Mouse (Mus musculus) layer of hippocampus, postnatal 10 days (tissue): Measurements from ENCODE around the gene Lrp6. TPM values are rescaled to one million over a fixed set of nuclear protein-coding genes. Genes with fewer than 3 reads are reported as not detected.

Experiments used
- DNase-seq, 2 experiments: peaks; one replicate each; pipeline ENCODE4 v3.0.0; 2021; ENCODE audit warnings: low spot score in 2 of 2
- long read RNA-seq: library from polyadenylated mRNA; stranded (forward); transcript quantifications from one replicate; pipeline ENCODE4 v2.0.0, GENCODE M21; 2023
- total RNA-seq, 2 experiments: library from RNA; stranded (reverse); gene quantifications; 2 replicates each; pipeline ENCODE4 v1.2.3; 2021

Lrp6 gene
- 10 to 100 TPM; 52.8 to 58.7 TPM for total RNA-seq
- long read RNA-seq, full-length matches to known transcripts, result 2 of 9 reads
- long read RNA-seq, partial matches to known transcripts, result 5 of 9 reads
- long read RNA-seq, other reads (novel, unspliced or antisense), result 2 of 9 reads

DNA sequence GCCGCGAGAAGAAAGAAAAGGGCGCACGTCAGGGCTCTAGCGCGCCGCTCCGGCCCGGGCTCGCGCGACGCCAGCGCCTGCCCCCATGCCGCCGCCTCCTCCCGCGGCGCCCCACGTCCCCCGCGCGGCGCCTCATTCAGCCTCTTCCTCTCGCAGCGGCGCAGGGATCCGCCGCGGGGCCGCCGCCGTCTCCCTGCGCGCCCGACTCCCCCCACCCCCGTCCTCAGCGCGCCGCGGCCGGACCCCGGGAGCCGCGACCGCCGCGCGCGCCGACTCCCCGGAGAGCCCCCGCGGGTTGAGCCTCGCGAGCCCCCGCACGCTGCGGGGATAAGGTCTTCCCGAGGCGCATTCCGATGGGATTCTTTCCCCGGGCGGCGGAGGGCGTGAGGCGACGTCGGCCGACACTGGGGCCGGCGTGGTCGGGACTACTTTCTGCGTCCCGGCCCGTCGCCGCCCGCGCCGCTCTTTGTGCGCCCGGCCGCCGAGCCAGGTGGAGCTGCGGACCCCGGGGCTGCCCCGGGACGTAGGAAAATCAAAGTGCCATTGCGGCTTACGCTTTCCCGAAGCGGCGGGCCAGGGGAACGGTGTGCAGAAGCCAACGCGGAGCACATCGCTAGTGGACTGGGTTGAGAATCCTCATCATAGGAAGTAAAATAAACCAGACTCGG lies at the start of gene Lrp6:
Gene Lrp6 (minus strand): TSS at position 148 of the 668 bp plus-strand sequence.
- DNase-seq, result peak; percentile 82 to 88

DNA sequence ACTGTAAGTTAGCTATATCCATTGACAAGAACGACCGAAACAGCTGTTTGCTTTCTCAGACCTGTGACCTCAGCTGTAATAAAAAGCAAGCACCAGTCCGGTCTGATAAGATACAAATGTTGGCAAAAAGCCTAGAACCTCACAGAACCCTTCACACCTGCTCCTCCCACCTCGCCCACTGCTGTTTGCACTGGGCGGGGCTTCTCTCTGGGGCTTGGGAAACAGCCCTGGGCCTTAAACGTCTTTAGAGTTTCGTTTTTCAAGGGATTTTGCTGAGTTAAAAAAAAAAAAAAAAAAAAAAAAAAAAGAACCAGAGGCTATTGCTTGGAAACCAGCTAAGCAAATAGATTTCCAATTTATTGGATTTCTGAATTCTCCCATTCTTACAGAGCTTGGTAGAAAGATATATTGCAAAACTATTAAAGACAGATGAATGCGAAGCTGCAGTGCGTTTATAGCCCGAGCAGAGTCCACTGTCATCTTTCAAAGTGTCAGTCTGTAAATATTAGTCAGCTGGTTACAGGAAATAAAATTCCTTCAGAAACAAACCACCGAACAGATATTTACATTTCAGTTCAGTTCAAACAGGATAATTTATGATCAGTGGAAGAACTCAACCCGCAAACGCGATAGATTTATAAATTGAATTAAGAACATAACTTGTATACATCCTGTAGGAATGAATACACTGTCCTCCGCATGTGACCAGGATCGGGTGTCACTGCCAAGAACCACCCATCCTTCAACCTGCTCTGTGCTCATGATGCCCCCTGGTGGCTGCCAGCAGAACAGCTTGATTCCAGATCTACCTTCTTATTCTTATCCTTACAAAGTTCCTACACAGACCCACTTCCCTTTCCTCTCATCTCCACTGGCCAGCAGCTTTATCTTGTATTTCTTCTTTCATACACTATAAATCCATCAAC lies 48.2 kb upstream of the Lrp6 start:
- DNase-seq, result peak; percentile 89 to 91

DNA sequence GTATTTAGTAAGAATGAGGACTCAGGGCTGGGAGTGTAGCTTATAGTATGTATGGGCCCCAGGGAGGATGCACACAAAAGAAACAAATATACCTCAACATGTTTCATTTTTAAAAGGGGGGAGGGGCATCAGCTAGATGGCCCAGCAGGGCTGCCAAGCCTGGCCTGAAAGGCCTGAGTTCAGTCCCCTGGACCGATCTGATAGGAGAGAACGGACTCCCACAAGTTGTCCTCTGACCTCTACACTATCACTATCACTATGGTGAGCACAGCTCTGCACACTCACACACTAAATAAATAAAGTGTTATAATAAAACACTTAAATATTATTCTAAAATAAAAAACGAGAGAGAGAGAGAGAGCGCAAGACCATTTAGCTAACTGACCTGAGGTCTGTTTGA lies 47.6 kb upstream of the Lrp6 start:
- no peak for DNase-seq

DNA sequence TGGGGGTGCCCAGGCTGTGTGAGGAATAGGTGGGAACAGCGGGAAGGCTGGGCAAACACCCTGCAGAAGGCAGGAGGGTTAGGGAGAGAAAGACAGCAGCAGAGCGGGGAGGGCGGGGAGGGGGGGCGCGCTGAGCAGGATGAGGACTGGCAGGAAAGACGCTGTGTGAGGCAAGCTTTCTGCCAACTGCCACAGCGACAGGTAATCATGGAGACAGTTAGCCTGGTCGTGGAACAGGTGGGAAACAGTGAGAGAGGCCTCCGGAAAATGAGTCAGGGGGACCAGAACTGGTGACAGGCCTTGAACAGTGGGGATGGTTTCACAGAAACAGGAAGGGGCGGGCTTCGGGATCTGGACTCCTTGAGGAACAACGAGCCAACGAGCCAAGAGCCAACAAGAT lies 45.1 kb upstream of the Lrp6 start:
- DNase-seq, result no peak

DNA sequence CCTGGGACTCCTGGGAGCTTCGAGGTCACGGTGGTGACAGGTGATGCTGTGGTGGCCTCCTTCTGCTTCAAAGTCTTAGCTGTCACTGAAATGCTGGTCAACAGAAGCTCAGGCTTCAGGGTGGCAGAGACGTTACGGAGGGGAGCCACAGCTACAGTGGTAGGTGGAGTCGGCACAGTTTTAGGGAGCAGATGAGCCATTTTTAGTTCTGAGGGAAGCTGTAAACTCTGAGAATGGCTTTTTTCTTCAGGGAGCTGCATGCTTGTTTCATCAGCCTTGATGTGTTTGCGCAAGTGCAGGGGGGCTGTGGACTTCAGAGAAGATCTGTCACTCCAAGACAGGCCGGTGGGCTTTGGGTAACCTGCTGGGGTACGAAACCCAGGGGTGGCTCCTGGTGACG lies 43.6 kb upstream of the Lrp6 start:
- no peak for DNase-seq

DNA sequence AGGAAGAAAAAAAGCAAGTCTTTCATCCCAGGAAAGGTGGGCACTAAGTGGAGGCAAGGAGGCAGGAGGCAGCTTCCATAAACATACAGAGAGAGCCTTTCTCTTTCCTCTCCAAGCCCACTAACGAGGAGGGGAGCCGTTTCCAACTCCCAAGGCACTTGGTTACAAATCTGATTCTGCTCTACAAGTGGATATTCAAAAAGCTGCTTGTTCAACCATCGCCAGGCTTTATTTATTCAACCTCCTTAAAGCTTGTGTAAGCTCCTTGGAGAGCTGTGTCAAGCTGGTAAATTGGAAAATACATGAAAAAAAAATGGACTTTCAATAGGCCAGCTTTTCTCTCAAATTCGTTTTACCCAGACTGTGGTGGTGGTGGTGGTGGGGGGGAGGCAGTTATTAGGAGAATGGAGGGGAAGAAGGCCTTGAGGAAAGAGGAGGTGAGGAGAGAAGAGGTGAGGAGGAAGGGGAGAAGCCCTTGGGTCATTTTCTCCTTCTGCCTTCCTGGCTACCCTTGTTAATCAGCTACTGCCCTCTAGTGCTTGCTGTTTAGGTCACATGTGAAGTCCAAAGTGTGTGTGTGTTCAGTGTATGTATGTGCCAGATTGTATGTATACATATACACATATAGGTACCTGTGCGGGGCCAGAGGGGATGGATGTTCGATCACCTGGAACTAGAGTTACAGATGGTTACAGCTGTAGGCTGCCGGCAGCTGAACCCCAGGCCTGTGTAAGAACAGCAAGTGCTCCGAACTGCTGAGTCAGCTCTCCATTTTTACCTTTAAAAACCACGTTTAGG lies 40.4 kb upstream of the Lrp6 start:
- DNase-seq, result peak in 1 of 2 experiments; percentile 34

DNA sequence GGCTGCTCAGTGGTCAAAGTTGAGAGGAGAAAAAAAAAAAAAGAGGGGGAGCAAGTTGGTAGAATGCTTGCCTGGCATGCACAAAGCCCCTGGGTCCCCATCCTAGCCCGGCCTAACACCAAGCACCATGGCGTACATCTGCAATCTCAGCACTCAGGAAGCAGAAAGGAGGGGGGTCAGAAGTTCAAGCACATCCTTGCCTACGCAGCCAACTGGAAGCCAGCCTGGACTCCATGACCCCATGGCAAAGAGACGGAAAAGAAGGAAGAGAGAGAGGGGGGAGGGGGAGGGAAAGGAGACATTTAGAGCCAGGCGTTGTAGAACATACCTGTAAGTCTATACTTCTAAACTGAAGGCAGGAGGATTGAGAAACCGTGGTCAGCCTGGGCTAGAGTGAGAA lies 39.8 kb upstream of the Lrp6 start:
- DNase-seq, result no peak

DNA sequence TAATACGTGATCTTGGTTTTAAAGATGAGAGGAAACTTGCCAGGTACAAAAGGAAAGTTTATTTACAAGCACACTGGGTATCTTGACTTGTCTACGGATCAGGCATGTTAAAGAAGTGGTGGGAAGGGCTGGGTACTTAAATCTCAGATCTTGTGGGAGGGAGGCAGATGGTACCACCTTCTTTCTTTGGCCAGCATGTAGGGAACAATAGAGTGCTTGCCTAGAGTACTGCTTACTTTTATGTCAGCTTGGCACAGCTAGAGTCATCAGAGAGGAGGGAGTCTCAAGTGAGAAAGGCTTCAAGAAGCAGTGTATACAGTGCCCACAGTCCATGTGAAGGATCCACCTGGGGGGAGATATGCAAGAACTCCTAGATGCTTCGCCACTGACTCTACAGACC lies 38.4 kb upstream of the Lrp6 start:
- no peak for DNase-seq

DNA sequence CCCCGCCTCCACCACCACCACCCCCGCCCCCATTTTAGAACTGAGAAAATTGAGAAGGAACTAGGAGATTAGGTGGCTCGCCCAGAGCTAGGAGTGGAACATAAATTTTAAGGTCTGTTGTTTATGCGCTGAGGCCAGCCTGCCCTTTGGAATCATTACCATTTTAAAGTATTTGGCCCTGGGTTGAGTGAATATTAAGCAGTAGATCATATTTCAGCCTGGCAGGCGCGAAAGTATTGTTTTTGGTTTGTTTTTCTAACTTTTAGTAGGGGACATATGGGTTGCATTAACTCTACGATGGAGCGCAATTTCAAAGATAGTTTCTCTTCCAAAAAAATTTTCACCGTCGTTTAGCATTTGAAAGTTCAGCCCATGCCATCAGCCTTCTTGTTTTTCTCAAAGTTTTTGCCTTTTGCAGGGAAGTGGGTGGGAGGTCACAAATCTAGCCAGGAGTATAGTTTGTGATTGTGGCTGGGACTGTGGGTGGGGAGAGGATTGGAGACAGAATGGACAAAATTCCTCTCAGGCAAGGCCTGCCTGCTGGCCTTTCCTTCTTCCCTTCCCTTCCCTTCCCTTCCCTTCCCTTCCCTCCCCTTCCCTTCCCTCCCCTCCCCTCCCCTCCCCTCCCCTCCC lies 35.7 kb upstream of the Lrp6 start:
- DNase-seq, result no peak

DNA sequence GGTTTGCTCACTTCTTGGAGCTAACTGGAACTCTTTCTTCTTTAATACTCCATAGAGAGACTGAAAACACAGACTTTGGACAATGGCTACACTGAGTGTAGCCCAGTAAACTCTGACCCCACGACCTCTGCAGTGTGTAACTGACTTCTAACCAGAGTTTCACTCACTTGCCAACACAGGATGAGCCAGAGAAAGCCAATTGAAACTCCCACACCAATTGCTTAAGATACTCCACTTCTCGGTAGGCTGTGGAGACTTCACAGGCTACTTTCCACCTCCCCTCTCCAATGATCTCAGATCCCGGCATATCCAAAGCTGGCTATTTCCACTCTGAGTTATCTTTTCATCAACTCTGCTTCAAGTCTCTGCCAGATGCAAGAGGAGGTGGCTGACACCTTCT lies 35.0 kb upstream of the Lrp6 start:
- DNase-seq, result no peak

DNA sequence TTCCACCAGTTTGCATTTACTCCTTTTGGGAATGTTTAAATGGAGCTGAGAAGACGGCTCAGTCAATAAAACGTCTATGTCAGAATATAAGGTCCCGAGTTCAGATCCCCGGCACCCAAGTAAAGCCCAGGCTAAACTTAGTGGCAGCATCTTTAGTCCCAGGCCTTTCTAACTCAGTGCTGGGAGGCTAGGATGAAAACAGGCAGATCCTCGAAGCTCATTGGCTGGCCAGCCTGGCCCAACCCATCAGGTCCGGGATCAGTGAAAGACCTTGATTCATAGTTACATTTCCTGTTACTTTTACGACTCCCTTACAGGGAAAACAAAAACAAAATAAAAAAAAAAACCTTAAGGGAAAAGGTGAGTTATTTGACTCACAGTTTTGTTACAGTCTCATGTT lies 34.4 kb upstream of the Lrp6 start:
- no peak for DNase-seq

DNA sequence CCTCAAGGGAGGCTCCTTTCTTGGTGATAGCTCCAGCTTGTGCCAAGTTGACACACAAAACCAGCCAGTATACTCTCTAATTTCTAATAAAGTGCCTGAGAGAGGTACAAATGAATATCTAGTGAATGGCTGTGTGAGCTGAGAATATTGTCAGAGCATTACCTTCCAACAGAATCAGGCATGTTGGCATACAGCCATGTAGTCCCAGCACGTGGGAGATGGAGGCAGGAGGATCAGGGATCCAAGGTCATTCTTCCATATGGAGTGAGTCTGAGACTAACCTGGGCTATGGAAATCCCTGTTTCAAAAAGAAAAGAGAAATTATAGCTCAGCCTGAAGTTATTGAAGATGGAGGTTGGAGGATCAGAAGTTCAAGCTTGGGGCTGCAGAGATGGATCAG lies 32.5 kb upstream of the Lrp6 start:
- no peak for DNase-seq

DNA sequence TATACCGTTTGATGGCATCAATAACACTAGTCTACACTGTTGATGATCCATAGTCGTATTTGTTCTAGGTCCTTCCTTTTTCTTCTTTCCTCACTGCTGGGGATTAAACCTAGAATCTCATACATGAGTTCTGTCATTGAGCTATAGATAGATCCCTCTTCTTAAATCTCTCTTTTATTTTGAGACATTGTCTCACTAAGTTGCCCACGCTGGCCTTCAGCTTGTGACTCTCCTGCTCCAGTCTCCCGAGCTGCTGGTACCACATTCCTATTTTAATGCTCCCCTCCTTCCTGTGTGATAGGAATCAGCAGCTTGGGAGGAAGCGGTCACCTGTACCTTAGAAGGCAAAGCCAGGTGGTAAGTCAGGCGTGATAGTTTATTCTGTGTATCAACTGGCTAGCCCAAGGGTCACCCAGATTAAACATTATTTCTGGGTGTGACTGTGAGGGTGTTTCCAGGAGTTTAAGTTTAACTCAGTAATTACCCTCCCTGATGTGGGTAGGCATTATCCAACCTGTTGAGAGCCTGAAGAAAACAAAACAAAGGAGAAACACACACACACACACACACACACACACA lies 31.0 kb upstream of the Lrp6 start:
- no peak for DNase-seq

DNA sequence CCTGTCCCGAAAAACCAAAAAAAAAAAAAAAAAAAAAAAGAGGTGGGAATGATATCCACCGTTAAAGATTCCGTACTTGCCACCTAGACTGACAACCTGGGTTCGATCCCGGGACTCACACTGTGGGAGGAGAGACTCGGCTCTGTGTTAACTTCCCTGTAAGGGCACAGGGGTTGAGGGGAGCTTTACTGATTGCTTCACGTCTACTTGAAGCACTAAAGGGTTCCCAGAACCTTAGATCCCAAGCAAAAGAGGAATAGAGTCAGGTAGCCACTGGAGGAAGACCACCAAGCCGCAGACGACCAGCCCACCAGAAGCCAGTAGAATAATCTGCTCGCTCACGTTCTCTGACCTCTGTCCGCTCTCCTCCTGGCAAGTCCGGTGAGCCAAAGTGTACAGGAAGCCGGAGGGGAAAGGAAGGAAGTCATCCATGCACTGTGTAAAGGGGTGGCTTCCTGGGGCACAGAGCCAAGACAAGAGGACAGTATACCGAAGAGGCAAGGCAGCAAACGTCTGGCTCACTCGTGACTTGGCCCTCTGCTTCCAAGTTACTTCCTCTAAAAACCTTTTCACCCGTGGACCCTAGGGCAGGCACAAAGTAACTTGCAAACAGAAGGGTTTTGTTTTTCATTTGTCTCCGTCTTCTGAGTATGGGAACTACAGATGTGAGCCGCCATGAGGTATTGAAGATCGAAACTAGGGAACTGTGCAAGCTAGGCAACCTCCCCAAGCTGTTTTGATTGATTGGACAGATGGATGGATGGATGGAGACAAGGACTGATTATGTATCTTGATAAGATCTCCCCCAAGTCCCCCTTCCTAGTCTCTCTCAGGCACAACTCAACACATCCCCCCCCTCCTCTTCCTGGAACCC lies 28.0 kb upstream of the Lrp6 start:
- no peak for DNase-seq

DNA sequence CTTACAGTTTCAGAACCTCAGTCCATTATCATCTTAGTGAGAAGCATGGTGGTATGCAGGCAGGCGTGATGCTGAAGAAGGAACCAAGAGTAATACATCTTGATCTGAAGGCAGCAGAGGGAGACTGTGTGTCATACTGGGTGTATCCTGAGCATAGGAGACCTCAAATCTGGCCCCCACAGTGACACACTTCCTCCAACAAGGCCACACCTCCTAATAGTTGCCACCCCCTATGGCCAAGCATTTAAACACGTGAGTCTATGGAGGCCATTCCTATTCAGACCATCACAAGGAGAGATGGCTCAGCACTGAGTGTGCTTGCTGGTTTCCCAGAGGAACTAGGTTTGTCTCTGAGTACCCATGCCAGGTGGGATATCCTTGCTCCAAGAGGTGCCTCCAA lies 24.8 kb upstream of the Lrp6 start:
- DNase-seq, result no peak

DNA sequence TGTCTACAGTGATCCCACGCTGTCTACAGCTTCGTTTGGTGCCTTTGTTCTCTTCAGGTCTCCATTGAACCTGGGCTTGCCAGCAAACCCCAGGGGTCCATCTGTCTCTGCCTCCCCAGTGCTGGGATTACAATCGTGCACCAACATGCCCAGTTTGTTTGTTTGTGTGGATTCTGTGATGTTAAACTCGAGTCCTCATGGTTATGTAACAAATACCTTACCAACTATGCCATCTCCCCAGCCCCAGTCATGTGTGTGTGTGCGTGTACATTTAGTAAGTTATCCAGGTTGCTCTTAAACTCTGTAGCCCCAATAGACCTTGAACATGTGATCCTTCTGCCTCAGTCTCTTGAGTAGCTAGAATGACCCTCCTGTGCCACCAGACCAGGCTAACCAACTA lies 19.5 kb upstream of the Lrp6 start:
- no peak for DNase-seq

DNA sequence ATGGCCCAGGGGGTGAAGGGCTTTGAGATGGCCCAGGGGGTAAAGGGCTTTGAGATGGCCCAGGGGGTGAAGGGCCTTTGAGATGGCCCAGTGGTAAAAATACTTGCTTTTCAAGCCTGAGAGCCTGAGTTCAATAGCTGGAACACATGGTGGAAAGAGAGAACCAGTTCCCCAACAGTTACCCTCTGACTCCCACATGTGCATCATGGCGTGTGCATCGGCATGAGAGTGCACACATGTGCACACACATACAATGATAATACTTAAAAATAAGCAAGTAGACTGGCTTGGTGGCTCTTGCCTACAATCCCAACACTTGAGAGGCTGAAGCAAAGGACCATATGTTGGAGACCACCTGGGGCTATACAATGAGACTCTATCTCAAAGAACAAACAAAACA lies 17.9 kb upstream of the Lrp6 start:
- no peak for DNase-seq

DNA sequence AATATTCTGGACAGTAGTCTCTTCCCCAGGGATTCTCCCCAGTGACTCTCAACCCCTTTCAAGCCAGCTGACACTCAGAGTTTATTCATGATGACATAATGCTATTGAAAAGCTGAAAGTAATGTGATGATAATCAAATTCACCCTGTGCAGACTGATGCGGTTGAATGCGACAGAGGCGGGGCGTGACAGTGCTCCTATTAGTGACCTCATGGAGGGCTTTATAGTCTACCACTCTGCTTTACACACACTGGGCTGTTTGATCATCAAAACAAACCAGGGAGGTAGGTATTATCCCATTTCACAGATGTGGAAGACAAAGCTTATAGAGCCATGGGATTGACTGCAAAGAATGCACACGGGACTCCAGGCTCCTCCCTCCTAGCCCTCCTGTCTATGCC lies 15.3 kb upstream of the Lrp6 start:
- no peak for DNase-seq

DNA sequence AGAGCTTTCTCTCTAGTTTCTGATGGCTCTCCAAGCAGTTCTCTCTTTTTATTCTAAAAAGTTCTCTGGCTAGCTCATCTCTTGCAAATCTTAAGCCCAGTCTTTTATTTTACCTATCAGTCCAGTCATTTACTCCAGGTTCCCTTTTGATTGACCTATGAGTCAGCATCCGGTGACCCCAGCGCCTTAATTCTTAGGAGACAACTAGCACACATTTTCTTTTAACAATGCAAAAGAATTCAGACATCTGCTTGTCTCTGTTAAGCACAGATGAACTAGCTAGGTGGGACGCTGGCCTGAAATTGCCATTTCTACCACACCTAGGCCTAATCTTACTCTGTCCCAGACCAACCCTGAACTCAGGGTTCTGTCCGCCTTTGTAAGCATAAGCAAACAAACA lies 12.7 kb upstream of the Lrp6 start:
- DNase-seq, result no peak

DNA sequence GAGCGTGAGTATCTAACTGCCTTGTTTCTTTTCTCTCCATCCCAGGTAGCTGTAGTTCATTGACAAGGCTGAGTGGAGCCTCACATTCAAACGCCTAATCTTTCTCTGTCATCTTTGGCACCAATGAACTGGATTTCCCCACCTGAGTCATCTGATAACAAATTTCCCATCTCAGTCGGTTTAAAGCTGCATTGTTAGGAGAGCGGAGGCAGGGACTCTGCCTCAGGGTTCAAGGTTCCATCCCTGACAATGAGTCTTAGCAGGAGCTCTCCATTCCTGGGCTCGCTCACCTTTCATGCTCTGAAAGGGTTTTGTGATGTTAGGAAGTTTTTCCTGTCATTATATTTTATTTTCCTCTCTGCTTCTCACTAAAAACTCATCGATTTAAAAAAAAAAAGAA lies 11.3 kb upstream of the Lrp6 start:
- DNase-seq, result no peak
